Mouse (Mus musculus) regulatory T cell (primary cell): Measurements from ENCODE around the gene Peak1.

Experiments
- in situ Hi-C: fragments of 300-600 bp; cut with MboI, MseI; formaldehyde crosslinking; loops from one replicate; pipeline ENCODE4 v1.15.1; 2025; ENCODE audit warnings: high pct_unique_total_duplicates

The Peak1 gene

GRCm38 (mm10) chr9:56324576-56325355, 93.1 kb downstream of the Peak1 start:
- in situ Hi-C loops, result no loop called here

GRCm38 (mm10) chr9:56321291-56321690, 96.6 kb downstream of the Peak1 start:
- in situ Hi-C loops, result no loop called here

- in situ Hi-C loops, result no loop called here
Measured at GRCm38 (mm10) chr9:56314326-56314725, 103.5 kb downstream of the Peak1 start.

- in situ Hi-C loops, result no loop called here
Measured at GRCm38 (mm10) chr9:56309079-56309478, 108.8 kb downstream of the Peak1 start.

GRCm38 (mm10) chr9:56304526-56304925, 113.3 kb downstream of the Peak1 start:
- in situ Hi-C loops, result no loop called here

- in situ Hi-C loops, result no loop called here
Measured at GRCm38 (mm10) chr9:56302921-56303465, 114.9 kb downstream of the Peak1 start.

- in situ Hi-C loops, result no loop called here
Measured at GRCm38 (mm10) chr9:56290019-56290418, 127.8 kb downstream of the Peak1 start.

GRCm38 (mm10) chr9:56282481-56282880, 135.4 kb downstream of the Peak1 start:
- in situ Hi-C loops, result no loop called here

- in situ Hi-C loops, result no loop called here
Measured at GRCm38 (mm10) chr9:56273576-56273975, 144.3 kb downstream of the Peak1 start.

GRCm38 (mm10) chr9:56272247-56272598, 145.6 kb downstream of the Peak1 start:
- in situ Hi-C loops, result no loop called here

GRCm38 (mm10) chr9:56271326-56272246, 146.3 kb downstream of the Peak1 start:
- in situ Hi-C loops, result no loop called here

- in situ Hi-C loops, result no loop called here
Measured at GRCm38 (mm10) chr9:56269101-56269500, 148.8 kb downstream of the Peak1 start.

GRCm38 (mm10) chr9:56266200-56266815, 151.6 kb downstream of the Peak1 start:
- in situ Hi-C loops, result no loop called here

GRCm38 (mm10) chr9:56265460-56266199, 152.2 kb downstream of the Peak1 start:
- in situ Hi-C loops, result no loop called here

GRCm38 (mm10) chr9:56265022-56265360, 152.9 kb downstream of the Peak1 start:
- in situ Hi-C loops, result no loop called here

- in situ Hi-C loops, result loop anchor here (5.0 kb wide), 2 partner anchors 53 to 243 kb away; no protein-coding TSS in a partner anchor
Measured at GRCm38 (mm10) chr9:56264308-56265021, 153.4 kb downstream of the Peak1 start.

- in situ Hi-C loops, result loop anchor here (5.0 kb wide), 2 partner anchors 54 to 244 kb away; no protein-coding TSS in a partner anchor
Measured at GRCm38 (mm10) chr9:56263055-56263454, 154.8 kb downstream of the Peak1 start.

- in situ Hi-C loops, result loop anchor here (5.0 kb wide), 2 partner anchors 57 to 247 kb away; no protein-coding TSS in a partner anchor
Measured at GRCm38 (mm10) chr9:56260495-56261136, 157.3 kb downstream of the Peak1 start.

GRCm38 (mm10) chr9:56259790-56260494, 157.9 kb downstream of the Peak1 start:
- in situ Hi-C loops, result loop anchor here (5.0 kb wide), 2 partner anchors 57 to 247 kb away; no protein-coding TSS in a partner anchor
